Mouse (Mus musculus) cerebellum, adult 2 months (tissue): Measurements from ENCODE around the gene Dnajb12. TPM values are rescaled to one million over a fixed set of nuclear protein-coding genes. Genes with fewer than 3 reads are reported as not detected.
A peak's percentile ranks its signal among the peaks of the same experiment; 100 is the strongest.

ENCODE experiments used
- DNase-seq, 2 experiments: peaks; one replicate each; pipeline ENCODE4 v3.0.0; 2021
- H3K27ac ChIP-seq: fragments of 200-500 bp; 2 replicates; pipeline ENCODE4 v1.5.1; 2012; ENCODE audit warnings: low read length, control low read depth, inconsistent platforms; ENCODE audit not compliant: insufficient read depth
- H3K27me3 ChIP-seq: fragments of 200-500 bp; 2 replicates; pipeline ENCODE4 v1.6.1; 2012; ENCODE audit warnings: inconsistent platforms, mild to moderate bottlenecking, low read length, moderate library complexity; ENCODE audit not compliant: control insufficient read depth, insufficient read depth
- H3K4me1 ChIP-seq: fragments of 200-500 bp; 2 replicates; pipeline ENCODE4 v1.6.1; 2011; ENCODE audit warnings: low read length; ENCODE audit not compliant: control insufficient read depth, insufficient read depth
- H3K4me3 ChIP-seq: fragments of 200-500 bp; replicated peaks from 2 replicates; pipeline ENCODE3; 2011; ENCODE audit warnings: mild to moderate bottlenecking, low read depth, low read length, control low read depth; ENCODE audit not compliant: insufficient read depth
- CTCF ChIP-seq: fragments of 200-500 bp; IDR thresholded peaks from 2 replicates; pipeline ENCODE4 v1.5.1; 2011; ENCODE audit warnings: low read depth, mild to moderate bottlenecking, control low read depth, low read length, moderate library complexity, borderline replicate concordance; ENCODE audit not compliant: insufficient read depth
- POLR2A ChIP-seq: fragments of 200-500 bp; IDR thresholded peaks from 2 replicates; pipeline ENCODE4 v1.6.1; 2011; ENCODE audit warnings: low read length, control low read depth, borderline replicate concordance; ENCODE audit not compliant: insufficient read depth
- WGBS: fragments of 180-500 bp; shearing (Covaris S2); methylation state at CpG from one replicate; pipeline ENCODE4 v1.1.7; 2018; 5-methylcytosine and 5-hydroxymethylcytosine counted together
- polyA plus RNA-seq: library from polyadenylated mRNA; depleted of rRNA; stranded (reverse); fragments of >200 nt; gene quantifications from 2 replicates; pipeline ENCODE4 v1.2.3, GENCODE M21; 2012

Dnajb12 gene
- polyA plus RNA-seq, 1 experiment, result 48.6 TPM

DNA sequence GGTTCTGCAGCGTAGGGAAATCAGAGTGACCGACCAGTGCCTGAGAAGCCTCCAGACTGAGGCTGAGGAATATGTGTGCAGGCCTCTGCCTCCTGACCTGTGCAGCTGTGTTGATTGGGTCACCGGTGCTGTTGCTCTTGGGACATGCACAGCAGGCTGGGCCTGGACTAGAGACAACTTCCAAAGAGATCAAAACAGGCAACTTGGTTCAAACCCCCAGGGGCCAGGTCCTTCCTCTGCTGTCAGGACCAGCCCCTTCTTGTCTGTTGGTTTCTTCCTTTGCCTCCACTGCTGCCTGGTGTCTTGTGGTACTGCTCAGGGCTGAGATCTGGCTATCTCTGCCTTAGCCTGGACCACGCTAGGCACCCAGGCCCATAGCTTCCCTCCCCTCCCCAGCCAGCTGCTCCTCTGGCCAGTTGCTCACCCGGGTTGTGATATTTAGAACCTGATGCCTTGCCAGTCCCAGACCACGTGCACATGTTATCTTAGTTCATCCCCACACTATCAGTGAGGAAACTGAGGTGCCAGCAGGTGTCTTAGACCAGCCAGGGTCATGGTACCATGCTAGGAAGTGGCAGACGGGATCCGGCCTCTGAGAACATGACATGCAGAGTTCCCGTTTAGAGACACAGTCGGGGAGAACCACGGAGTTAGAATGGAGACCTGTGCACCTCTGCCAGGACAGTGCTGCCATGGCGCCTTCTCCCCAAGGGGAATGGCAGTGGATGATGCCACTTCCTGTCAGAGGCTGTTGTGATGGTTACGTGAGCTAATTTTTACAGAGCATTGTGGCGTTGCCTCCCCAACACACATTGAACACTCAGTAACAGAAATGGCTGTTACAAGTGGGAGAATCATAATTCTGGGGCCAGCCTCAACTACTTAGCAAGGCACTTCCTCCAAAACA is 6.1 kb downstream of the Dnajb12 start:
- TF ChIP-seq POLR2A, result no peak
- no peak for TF ChIP-seq CTCF
- no peaks in the 10 kb centered on the region for H3K27me3 ChIP-seq
- H3K4me3 ChIP-seq, result no peak overlapping the region
- 63% methylated on average over 14 of the region's 14 CpGs for WGBS
- H3K27ac ChIP-seq, result no peak overlapping the region
- no peak for DNase-seq
- H3K4me1 ChIP-seq, result peaks cover 16% of the 10 kb centered on the region

DNA sequence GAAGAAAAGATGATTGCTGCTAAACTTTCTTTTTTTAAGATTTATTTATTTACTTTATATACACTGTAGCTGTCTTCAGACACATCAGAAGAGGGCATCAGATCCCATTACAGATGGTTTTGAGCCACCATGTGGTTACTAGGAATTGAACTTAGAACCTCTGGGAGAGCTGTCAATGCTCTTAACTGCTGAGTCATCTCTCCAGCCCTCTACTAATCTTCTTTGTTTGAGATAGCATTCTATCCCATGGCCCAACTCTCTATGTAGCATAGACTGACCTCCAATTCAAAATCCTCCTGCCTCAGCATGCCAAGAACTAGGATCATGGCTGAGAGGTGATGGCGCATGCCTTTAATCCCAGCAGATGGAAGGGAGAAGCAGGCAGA is 6.7 kb downstream of the Dnajb12 start:
- no peaks in the 10 kb centered on the region for H3K27me3 ChIP-seq
- H3K4me1 ChIP-seq, result peaks cover 16% of the 10 kb centered on the region
- H3K27ac ChIP-seq, result no peak overlapping the region
- TF ChIP-seq POLR2A (no peak), CTCF (no peak)
- 97% methylated on average over 1 of the region's 1 CpGs for WGBS
- no peak overlapping the region for H3K4me3 ChIP-seq
- no peak for DNase-seq

DNA sequence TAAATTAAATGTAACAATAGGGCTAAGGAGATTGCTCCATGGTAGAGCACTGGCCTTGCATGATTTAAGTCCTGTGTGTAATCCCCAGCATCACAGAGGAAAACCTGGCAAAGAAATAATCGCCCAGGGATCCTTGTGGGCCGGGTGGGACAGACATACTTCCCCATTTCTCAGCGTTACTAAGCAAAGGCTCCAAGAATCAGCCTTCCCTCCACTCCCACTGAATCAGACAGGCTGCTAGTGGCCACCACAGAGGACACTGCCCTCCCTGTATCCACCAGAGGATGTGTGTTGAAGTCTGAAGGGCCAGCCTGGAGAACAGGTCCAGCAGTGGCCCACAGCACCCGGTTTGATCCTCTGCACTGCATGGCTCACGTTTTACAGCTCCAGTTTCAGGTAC is 8.1 kb downstream of the Dnajb12 start:
- no peak for DNase-seq
- no peaks in the 10 kb centered on the region for H3K27me3 ChIP-seq
- peaks cover 16% of the 10 kb centered on the region for H3K4me1 ChIP-seq
- H3K4me3 ChIP-seq, result no peak overlapping the region
- WGBS, result 78% methylated on average over 5 of the region's 5 CpGs
- no peak overlapping the region for H3K27ac ChIP-seq
- TF ChIP-seq CTCF (no peak), POLR2A (no peak)

DNA sequence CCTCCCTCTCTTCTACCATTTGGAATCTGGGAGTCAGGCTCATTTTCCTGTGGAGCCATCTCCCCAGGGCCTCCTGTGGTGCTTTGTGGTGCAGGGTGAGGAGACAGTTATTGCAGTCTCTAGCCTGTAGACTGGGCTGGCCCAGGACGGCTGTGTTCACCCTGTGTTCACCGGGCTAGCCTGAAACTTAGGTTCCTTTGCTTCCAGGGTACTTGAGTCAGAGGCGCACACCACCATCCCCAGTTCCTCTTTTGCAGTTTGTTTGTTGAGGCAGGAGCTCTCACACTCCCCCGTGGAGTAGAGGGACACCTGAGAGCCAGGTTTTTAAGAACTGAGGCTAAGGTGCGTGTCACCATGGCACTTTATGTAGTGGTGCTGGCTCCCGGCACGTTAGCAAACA is 10.0 kb downstream of the Dnajb12 start:
- WGBS, result 86% methylated on average over 7 of the region's 7 CpGs
- Histone ChIP-seq H3K27ac (no peak overlapping the region), H3K4me3 (no peak overlapping the region), H3K27me3 (no peaks in the 10 kb centered on the region), H3K4me1 (peaks cover 12% of the 10 kb centered on the region)
- DNase-seq, result no peak
- TF ChIP-seq POLR2A (no peak), CTCF (no peak)

DNA sequence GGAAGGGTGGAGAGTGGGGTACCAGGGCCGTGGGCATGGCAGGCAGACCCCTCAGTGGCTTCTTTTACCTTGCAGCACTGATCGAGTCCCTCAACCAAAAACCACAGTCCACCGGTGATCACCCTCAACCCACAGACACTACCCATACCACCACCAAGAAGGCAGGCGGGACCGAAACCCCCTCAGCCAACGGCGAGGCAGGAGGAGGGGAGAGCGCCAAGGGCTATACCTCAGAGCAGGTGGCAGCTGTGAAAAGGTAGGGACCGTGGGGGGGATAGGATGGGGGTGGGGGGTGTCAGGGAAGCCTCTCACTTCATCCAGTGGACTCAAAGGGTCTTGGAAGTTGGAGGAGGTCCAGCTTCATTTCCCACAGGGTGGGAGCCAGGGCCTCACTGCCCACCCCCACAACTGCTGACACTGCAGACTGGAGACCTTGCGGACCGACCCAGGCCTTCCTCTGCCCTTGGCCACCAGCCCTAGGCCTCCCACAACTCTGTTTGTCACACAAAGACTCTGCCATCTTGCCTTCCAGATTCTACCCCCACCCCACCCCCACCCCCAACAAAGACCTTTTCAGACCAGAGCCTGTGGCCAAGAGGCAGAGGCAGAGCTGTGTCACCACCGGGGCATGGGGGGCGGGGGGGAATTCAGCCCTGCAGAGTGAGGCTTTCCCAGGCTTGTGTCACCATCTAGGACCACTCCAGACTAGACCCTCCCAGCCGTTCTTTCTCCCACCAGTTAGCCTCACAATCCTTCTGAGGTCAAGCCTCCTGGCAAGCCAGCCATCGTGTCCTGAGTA is 10.8 kb downstream of the Dnajb12 start:
- 74% methylated on average over 15 of the region's 15 CpGs for WGBS
- no peak overlapping the region for H3K4me3 ChIP-seq
- TF ChIP-seq POLR2A (no peak), CTCF (no peak)
- H3K27ac ChIP-seq, result no peak overlapping the region
- H3K4me1 ChIP-seq, result peaks cover 6% of the 10 kb centered on the region
- DNase-seq, result no peak
- no peaks in the 10 kb centered on the region for H3K27me3 ChIP-seq

DNA sequence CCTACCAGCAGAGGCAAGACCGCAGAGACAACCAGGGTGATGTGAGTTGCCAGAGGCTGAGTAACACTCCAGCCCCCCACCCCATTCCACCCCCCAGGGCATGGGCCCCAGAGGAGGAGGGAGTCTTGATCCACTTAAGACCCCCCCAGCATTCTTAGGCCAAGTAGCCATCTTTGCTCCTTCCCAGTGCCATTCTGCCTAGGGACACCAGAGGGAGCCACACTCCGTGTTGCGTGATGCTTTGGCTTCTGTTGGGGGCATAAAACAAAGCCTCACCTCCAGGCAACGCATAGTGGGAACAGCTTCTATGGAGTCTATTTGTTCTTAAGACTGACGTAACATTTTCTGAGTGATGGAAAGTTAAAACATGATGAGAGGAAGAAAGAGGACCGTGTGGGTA is 13.6 kb downstream of the Dnajb12 start:
- 21% methylated on average over 6 of the region's 6 CpGs for WGBS
- H3K27ac ChIP-seq, result no peak overlapping the region
- DNase-seq, result peak; percentile 71 to 82
- H3K4me1 ChIP-seq, result no peaks in the 10 kb centered on the region
- H3K4me3 ChIP-seq, result no peak overlapping the region
- TF ChIP-seq POLR2A (no peak), CTCF (peak; percentile 100)
- H3K27me3 ChIP-seq, result no peaks in the 10 kb centered on the region

DNA sequence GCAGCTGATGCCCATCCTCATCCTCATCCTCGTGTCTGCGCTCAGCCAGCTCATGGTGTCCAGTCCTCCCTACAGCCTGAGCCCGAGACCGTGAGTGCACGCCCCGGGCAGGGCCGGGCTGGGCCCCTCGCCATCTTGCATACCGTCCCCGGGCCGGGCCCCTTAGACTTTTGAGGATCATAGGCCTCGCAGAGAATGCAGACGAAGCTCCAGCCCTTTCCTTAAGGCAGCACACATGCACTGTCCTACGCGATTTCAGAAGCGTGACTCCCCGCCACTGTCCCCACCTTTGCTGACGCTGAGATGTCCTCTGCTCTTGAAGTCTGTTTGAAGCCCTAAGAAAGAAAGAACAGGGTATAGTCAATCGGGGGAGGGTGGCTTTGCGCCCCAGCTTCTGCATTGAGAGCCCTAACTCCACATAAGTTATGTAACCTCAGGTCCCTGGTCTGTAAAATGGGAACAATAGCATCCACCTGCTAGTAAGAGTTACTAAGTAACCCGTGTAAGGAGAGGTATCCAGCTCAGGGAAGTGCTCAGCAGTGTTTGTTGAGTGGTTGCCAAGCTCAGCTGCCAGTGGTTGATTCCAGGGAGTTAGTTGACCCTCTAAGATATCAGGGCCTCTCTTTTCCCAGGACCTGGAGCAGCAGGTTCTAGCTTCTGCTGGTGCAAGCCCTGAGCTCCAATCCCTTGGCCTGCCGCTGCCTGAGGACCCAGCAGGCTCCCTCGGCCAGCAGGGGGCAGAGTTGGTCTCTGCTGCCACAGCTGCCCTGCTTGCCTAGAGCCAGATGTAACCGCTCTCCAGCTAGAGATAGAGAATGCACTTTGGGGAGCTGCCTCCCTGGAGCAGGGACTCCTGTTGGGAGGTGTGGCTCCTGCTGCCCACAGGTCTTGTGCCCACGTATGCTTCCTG is 15.2 kb downstream of the Dnajb12 start:
- no peak for TF ChIP-seq POLR2A
- peak; percentile 73 for TF ChIP-seq CTCF
- DNase-seq, result peak; percentile 55 to 62
- 77% methylated on average over 25 of the region's 25 CpGs for WGBS
- Histone ChIP-seq H3K4me3 (no peak overlapping the region), H3K27me3 (no peaks in the 10 kb centered on the region), H3K4me1 (peaks cover 5% of the 10 kb centered on the region; the same call in 1 of the 2 replicates), H3K27ac (no peak overlapping the region)
